Mouse (Mus musculus) lung, adult 2 months (tissue): Measurements from ENCODE around the gene Plxnc1. TPM values are rescaled to one million over a fixed set of nuclear protein-coding genes. Genes with fewer than 3 reads are reported as not detected.
A peak's percentile ranks its signal among the peaks of the same experiment; 100 is the strongest.

Experiments
- DNase-seq: peaks from one replicate; pipeline ENCODE4 v3.0.0; 2022
- H3K4me1 ChIP-seq: fragments of 200-500 bp; 2 replicates; pipeline ENCODE4 v1.6.1; 2011; ENCODE audit warnings: low read length; ENCODE audit not compliant: control insufficient read depth, insufficient read depth
- H3K4me3 ChIP-seq: fragments of 200-500 bp; replicated peaks from 2 replicates; pipeline ENCODE3; 2011; ENCODE audit warnings: low read depth, mild to moderate bottlenecking, control low read depth, low read length; ENCODE audit errors: extremely low read depth
- CTCF ChIP-seq: fragments of 200-500 bp; IDR thresholded peaks from 2 replicates; pipeline ENCODE4 v1.5.1; 2011; ENCODE audit warnings: mild to moderate bottlenecking, low read length, control low read depth; ENCODE audit not compliant: insufficient read depth
- POLR2A ChIP-seq: fragments of 200-500 bp; IDR thresholded peaks from 2 replicates; pipeline ENCODE4 v1.6.1; 2011; ENCODE audit warnings: low read depth, mild to moderate bottlenecking, control low read depth, low read length, borderline replicate concordance; ENCODE audit errors: extremely low read depth
- WGBS: fragments of 180-500 bp; shearing (Covaris S2); methylation state at CpG from one replicate; pipeline ENCODE4 v1.1.7; 2018; 5-methylcytosine and 5-hydroxymethylcytosine counted together
- polyA plus RNA-seq: library from polyadenylated mRNA; depleted of rRNA; stranded (reverse); fragments of >200 nt; gene quantifications from 2 replicates; pipeline ENCODE4 v1.2.3, GENCODE M21; 2012

Gene Plxnc1
- polyA plus RNA-seq, 1 experiment = 5.4 TPM

DNA sequence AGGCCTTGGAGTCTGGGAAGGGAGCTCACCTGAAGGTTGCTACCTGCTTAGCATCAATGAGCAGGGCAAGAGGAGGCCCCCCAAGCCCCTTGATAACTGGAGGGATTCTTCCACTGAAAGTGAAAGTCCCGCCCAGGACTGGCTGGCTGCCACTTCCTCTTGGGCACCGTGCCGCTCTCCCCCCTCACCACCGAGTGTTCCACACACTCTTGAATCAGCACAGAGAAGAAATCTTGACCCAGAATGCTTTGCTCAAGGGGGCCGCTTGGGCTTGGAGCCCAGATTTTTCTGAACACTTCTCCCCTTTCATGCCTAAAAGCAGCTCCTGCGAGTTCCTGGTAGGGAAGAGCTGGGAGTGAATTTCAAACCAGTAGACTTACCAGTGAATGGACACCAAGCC lies 115.2 kb downstream of the Plxnc1 start:
- H3K4me3 ChIP-seq = peak overlapping the region; percentile 57
- DNase-seq = peak; percentile 92
- peaks cover 6% of the 10 kb centered on the region for H3K4me1 ChIP-seq
- WGBS = 0% methylated on average over 6 of the region's 6 CpGs
- TF ChIP-seq CTCF (no peak), POLR2A (no peak)

DNA sequence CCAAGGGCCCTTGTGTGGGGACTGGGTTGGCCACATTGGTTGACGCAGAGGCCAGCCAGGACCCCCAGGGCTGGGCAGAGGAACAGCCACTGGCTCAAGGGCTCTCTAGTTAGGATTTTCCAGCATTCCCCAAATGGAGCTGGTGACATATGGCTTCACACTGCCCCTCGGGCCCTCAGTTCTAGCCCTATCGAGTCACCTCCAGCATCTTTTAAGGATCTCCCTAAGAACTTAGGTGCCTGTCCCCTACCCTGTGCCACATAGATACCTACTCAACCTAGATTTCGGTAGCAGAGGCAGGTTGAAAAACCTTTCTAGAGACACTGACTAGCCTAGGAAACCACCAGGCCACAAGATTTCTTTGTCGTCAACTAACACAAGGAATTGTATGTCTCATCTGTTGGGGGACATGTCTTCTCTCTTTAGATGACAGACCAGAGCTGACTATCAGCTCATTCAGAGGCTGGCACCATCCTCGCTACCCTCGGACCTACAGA lies 115.9 kb downstream of the Plxnc1 start:
- H3K4me3 ChIP-seq = no peak overlapping the region
- H3K4me1 ChIP-seq = peaks cover 6% of the 10 kb centered on the region
- 83% methylated on average over 7 of the region's 7 CpGs for WGBS
- no peak for DNase-seq
- TF ChIP-seq CTCF = no peak
- no peak for TF ChIP-seq POLR2A

DNA sequence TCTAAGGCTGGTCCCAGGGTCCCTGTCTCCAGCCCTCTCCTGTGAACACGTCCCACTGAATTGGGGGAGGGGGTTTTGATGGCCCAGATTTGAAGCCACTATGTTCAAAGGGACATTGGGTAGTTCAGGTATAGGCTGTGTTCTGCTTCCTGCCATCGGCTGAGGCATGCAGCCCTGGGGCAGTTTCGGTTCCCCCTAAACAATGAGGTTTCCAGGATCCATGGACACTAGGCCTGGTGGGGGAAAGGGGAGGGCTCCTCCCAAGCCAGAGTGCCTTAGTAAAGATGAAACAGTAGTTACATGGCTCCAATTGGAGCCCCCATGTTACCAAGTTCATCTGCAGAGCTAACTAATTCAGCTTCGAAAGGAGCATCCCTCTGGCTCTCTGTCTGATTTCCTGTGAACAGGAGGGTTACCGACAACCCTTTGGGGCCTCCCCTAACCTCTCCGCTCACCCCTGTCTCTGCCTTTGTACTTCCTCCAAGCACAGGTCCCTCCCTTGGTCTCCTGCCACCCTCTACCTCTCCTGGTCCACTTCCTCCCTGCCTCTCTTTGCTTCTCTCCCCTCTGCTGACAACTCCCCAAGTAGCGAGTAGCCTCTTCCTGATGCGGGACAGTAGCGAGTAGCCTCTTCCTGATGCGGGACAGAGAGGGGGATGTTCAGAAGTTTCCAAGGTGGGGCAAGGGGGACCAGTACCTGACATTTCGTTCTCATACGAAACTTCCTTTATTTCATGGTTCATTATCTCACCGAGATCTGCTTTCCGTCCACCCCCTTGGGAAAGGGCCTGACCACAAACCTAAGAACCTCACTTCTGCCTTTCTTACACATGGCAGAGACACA lies 116.5 kb downstream of the Plxnc1 start:
- 77% methylated on average over 14 of the region's 14 CpGs for WGBS
- Histone ChIP-seq H3K4me1 (peaks cover 6% of the 10 kb centered on the region), H3K4me3 (no peak overlapping the region)
- no peak for DNase-seq
- TF ChIP-seq POLR2A (no peak), CTCF (no peak)

DNA sequence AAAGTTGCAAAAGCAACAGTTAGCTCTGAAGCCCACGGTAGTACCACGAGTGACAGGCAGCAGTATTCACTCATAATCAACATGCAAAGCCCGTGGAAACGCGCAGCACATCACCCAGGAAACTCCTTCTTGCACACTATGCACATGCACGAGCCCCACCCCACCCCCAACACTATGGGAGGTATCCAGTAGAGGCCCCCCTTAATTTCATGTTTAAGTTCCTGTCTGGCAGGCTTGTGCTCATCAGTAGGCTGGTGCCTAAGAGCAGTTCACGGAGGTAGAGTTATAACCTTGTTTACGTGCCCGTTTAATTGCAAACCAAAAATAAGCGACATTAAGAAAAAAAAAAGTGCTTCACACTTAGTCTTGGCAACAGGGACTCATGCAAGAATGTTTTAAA lies 117.3 kb downstream of the Plxnc1 start:
- Histone ChIP-seq H3K4me3 (no peak overlapping the region), H3K4me1 (peaks cover 6% of the 10 kb centered on the region)
- no peak for DNase-seq
- WGBS = 72% methylated on average over 10 of the region's 10 CpGs
- TF ChIP-seq CTCF (no peak), POLR2A (no peak)

DNA sequence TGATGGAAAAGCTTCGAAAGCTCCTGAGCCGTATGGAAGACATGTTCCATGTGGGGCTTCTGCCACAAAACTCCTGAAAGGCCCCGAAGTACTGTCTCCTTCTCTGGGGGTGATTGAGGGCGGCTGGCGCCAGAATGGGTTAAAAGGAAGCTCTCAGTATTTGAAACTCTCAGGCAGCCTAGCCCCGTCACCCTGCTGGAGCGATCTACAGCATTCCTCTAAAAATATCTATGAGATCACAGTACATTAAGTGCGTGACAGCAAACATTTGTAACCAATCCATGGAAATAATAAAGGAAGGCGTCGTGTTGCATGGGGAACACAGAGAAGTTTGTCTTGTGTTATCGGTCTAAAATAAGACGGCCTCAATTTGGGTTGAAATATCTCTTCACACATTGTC lies 118.2 kb downstream of the Plxnc1 start:
- DNase-seq = no peak
- WGBS = 76% methylated on average over 12 of the region's 12 CpGs
- TF ChIP-seq CTCF = no peak
- no peak for TF ChIP-seq POLR2A

GRCm38 (mm10) chr10:94825951-94826350 lies 118.7 kb downstream of the Plxnc1 start:
- TF ChIP-seq POLR2A (no peak), CTCF (no peak)
- Histone ChIP-seq H3K4me3 (no peak overlapping the region), H3K4me1 (peaks cover 6% of the 10 kb centered on the region)
- DNase-seq = no peak
- 90% methylated on average over 2 of the region's 2 CpGs for WGBS

More for the DNA sequence above, 118.2 kb downstream of the Plxnc1 start:
- Histone ChIP-seq H3K4me3 (no peak overlapping the region), H3K4me1 (peaks cover 6% of the 10 kb centered on the region)

- no peak overlapping the region for H3K4me3 ChIP-seq
- no peak for DNase-seq
- 50% methylated on average over 11 of the region's 11 CpGs for WGBS
- H3K4me1 ChIP-seq = peaks cover 2% of the 10 kb centered on the region
- no peak for TF ChIP-seq CTCF
- no peak for TF ChIP-seq POLR2A
Observed at GRCm38 (mm10) chr10:94823971-94824760, 120.5 kb downstream of the Plxnc1 start.

DNA sequence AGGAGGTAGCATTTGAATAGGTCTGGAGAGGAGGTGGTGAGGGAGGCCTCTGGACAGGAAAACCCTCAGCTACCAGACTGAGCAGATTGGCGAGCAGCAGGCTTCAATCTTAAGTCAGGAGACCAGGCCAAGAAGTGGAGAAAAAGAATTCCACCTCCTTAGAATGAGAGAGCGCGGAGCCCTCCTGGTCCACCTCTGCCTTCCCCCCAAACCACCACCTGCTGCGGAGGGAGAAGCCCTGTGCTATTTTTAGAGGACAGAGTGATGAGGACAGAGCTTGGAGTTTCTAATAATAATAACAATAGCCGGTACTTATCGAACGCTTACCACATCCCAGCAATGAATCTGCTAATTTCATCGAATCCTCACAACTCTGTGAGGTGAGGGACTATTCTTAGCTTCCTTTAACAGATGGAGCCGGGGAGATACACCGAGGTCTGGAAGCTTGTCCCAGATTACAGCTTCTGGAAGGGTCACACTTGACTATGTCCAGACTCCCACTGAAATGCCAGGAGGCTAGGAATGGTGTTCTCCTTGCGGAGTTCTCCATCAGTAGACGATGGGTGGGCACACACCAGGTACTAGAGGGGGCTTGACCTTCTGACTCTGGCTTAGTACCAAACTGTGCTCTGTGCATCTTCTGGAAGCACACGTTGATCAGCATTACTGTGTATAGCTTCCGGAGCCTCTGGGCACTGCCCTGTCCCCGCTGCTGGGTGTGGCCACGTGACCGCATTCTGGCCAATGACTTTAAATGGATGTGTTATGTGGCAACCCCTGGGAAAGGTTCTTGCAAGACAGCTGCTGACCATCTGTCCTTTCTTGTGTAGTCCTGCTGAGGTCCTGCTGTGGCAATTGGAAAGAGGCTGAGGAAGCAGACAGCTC lies 125.6 kb downstream of the Plxnc1 start:
- TF ChIP-seq POLR2A (no peak), CTCF (no peak)
- H3K4me3 ChIP-seq = no peak overlapping the region
- DNase-seq = no peak
- no peaks in the 10 kb centered on the region for H3K4me1 ChIP-seq
- 81% methylated on average over 17 of the region's 17 CpGs for WGBS

GRCm38 (mm10) chr10:94818127-94818526 lies 126.5 kb downstream of the Plxnc1 start:
- TF ChIP-seq CTCF = no peak
- no peak for TF ChIP-seq POLR2A
- whole genome bisulfite sequencing = 88% methylated on average over 3 of the region's 3 CpGs
- H3K4me1 ChIP-seq = no peaks in the 10 kb centered on the region
- DNase-seq = no peak
- no peak overlapping the region for H3K4me3 ChIP-seq
